In genomic region chr8:79370646-79371290, GRCm38 (mm10) we compare ENCODE assay signal across 12 mouse cellular contexts. TPM values are rescaled to one million over a fixed set of nuclear protein-coding genes. Genes with fewer than 3 reads are reported as not detected.
A peak's percentile ranks its signal among the peaks of the same experiment; 100 is the strongest.
DNase-seq lines count a peak whose midpoint lies in the region; ATAC-seq lines count a peak whose summit lies in the region.
"Had no signal": no experiment of that assay in that cellular context is flagged by ENCODE, and none has a peak within 500 bp of the region (broad histone marks: within the 10 kb centered on the region; RNA-seq: fewer than 3 reads in every experiment).

No protein-coding gene starts in this region.

- H3K4me2 ChIP-seq in forebrain, embryonic 13.5 days = no peak overlapping the region
- H3K4me2 ChIP-seq: hindbrain, embryonic 12.5 days; liver, embryonic 13.5 days had no signal

- 91% methylated on average over 12 of the region's 12 CpGs for WGBS in forebrain, embryonic 13.5 days

- H3K9ac ChIP-seq in forebrain, embryonic 13.5 days = no peak overlapping the region
- H3K9ac ChIP-seq: forebrain, postnatal 0 days; hindbrain, embryonic 12.5 days; liver, embryonic 13.5 days had no signal

- DNase-seq in 416B (ENCODE audit: low read depth) = peak; percentile 43
- peak; percentile 35 for DNase-seq in A20 (ENCODE audit: low read depth, low spot score)
- DNase-seq in kidney, postnatal 14 days = no peak
- no peak for DNase-seq in layer of hippocampus, adult 18-20 months (ENCODE audit: low spot score in 2 of 2)
- DNase-seq: cerebellum, postnatal 14 days; forebrain, postnatal 0 days; liver, embryonic 13.5 days had no signal

- peaks cover 37% of the 10 kb centered on the region for H3K4me1 ChIP-seq in forebrain, embryonic 13.5 days

- H3K36me3 ChIP-seq in forebrain, embryonic 13.5 days (ENCODE audit: poor library complexity, severe bottlenecking) = peaks cover 50% of the 10 kb centered on the region

- no peak overlapping the region for H3K27ac ChIP-seq in forebrain, embryonic 13.5 days
- H3K27ac ChIP-seq: hindbrain, embryonic 12.5 days; liver, embryonic 13.5 days had no signal

- no peaks in the 10 kb centered on the region for H3K9me3 ChIP-seq in forebrain, embryonic 13.5 days (replicated peaks)
- H3K9me3 ChIP-seq: hindbrain, embryonic 12.5 days; liver, embryonic 13.5 days had no signal

- H3K4me3 ChIP-seq in forebrain, embryonic 13.5 days = no peak overlapping the region
- H3K4me3 ChIP-seq: hindbrain, embryonic 12.5 days; liver, embryonic 13.5 days; myocyte had no signal

- H3K27me3 ChIP-seq in forebrain, embryonic 13.5 days = no peaks in the 10 kb centered on the region
- H3K27me3 ChIP-seq: hindbrain, embryonic 12.5 days; liver, embryonic 13.5 days had no signal

- ATAC-seq in hematopoietic stem cell, adult 5-6 weeks (replicated peaks in 1 of 2; ENCODE audit: insufficient read depth in 1 of 2, low FRiP score in 2 of 2, low TSS enrichment in 1 of 2, low read depth in 1 of 2, poor library complexity in 2 of 2, severe bottlenecking in 2 of 2) = peak; percentile 65 to 66
- ATAC-seq in megakaryocyte-erythroid progenitor cell, adult 5-6 weeks (replicated peaks; ENCODE audit: low FRiP score, low TSS enrichment, poor library complexity, severe bottlenecking) = peak; percentile 13; the same call in 1 of the 2 replicates
- no peak for ATAC-seq in forebrain, embryonic 13.5 days
- ATAC-seq: forebrain, postnatal 0 days had no signal

RNA-seq across cellular contexts. Expression of gene Smad1, which starts 28.6 kb away (rescaled TPM):
- 27.1 and 32.6 TPM in 2 replicates for total RNA-seq in hematopoietic stem cell, adult 5-6 weeks (2017)
- 4.2 and 5.1 TPM in 2 replicates for total RNA-seq in megakaryocyte-erythroid progenitor cell, adult 5-6 weeks (2014; fragmentation: Nextera tagmentation)
- 1.8 and 8.9 TPM in 2 replicates for total RNA-seq in megakaryocyte-erythroid progenitor cell, adult 5-6 weeks (2017)
- 49.5 and 50.9 TPM in 2 replicates for polyA plus RNA-seq in forebrain, embryonic 13.5 days (2015; fragmentation: Nextera tagmentation; extraction: Ambion mirVana)
- 10 to 100 TPM; 25.0 to 28.3 TPM for total RNA-seq in layer of hippocampus, adult 18-20 months (2021)

Comparison
In these comparisons a context has a peak if more than half of its experiments do, and no peak if none do; other contexts are left out.
1. DNase-seq: peak in 416B (single experiment) and A20 (single experiment); none in kidney, postnatal 14 days (single experiment) and layer of hippocampus, adult 18-20 months (0 of 2).